Mouse (Mus musculus) spleen, adult 2 months (tissue): ENCODE measurements around the gene Prickle1. TPM values are rescaled to one million over a fixed set of nuclear protein-coding genes. Genes with fewer than 3 reads are reported as not detected.

Experiments
- DNase-seq, 2 experiments: peaks; one replicate each; pipeline versions ENCODE4 v3.0.0 to v3.0.0-alpha.2; 2012 to 2021; ENCODE audit warnings: low spot score in 2 of 2, low read depth in 1 of 2
- H3K27ac ChIP-seq: fragments of 200-500 bp; 2 replicates; pipeline ENCODE4 v1.5.1; 2012; ENCODE audit warnings: low read length, inconsistent platforms; ENCODE audit not compliant: insufficient read depth
- H3K27me3 ChIP-seq: fragments of 200-500 bp; 2 replicates; pipeline ENCODE4 v1.6.1; 2012; ENCODE audit warnings: mild to moderate bottlenecking, moderate library complexity, low read length, inconsistent platforms; ENCODE audit not compliant: control insufficient read depth, insufficient read depth
- H3K36me3 ChIP-seq: fragments of 200-500 bp; 2 replicates; pipeline ENCODE4 v1.6.1; 2012; ENCODE audit warnings: mild to moderate bottlenecking, low read length, inconsistent platforms; ENCODE audit not compliant: control insufficient read depth, insufficient read depth
- H3K4me1 ChIP-seq: fragments of 200-500 bp; 2 replicates; pipeline ENCODE4 v1.6.1; 2011; ENCODE audit warnings: inconsistent platforms; ENCODE audit not compliant: control insufficient read depth, insufficient read depth, insufficient read length
- H3K4me3 ChIP-seq: fragments of 200-500 bp; 2 replicates; pipeline ENCODE4 v1.5.1; 2011; ENCODE audit warnings: mild to moderate bottlenecking, inconsistent platforms; ENCODE audit not compliant: insufficient read depth, insufficient read length; ENCODE audit errors: extremely low read depth
- CTCF ChIP-seq: fragments of 200-500 bp; IDR thresholded peaks from 2 replicates; pipeline ENCODE4 v1.5.1; 2011; ENCODE audit warnings: mild to moderate bottlenecking, inconsistent platforms; ENCODE audit not compliant: insufficient read depth, insufficient read length, insufficient replicate concordance; ENCODE audit errors: extremely low read depth
- POLR2A ChIP-seq: fragments of 200-500 bp; IDR thresholded peaks from 2 replicates; pipeline ENCODE4 v1.6.1; 2011; ENCODE audit warnings: low read depth, low read length, inconsistent platforms
- WGBS: fragments of 180-500 bp; shearing (Covaris S2); methylation state at CpG from one replicate; pipeline ENCODE4 v1.1.7; 2018; 5-methylcytosine and 5-hydroxymethylcytosine counted together
- polyA plus RNA-seq: library from polyadenylated mRNA; depleted of rRNA; stranded (reverse); fragments of >200 nt; gene quantifications from 2 replicates; pipeline ENCODE4 v1.2.3, GENCODE M21; 2012

Prickle1 gene
- polyA plus RNA-seq, 1 experiment = 3.8 TPM

DNA sequence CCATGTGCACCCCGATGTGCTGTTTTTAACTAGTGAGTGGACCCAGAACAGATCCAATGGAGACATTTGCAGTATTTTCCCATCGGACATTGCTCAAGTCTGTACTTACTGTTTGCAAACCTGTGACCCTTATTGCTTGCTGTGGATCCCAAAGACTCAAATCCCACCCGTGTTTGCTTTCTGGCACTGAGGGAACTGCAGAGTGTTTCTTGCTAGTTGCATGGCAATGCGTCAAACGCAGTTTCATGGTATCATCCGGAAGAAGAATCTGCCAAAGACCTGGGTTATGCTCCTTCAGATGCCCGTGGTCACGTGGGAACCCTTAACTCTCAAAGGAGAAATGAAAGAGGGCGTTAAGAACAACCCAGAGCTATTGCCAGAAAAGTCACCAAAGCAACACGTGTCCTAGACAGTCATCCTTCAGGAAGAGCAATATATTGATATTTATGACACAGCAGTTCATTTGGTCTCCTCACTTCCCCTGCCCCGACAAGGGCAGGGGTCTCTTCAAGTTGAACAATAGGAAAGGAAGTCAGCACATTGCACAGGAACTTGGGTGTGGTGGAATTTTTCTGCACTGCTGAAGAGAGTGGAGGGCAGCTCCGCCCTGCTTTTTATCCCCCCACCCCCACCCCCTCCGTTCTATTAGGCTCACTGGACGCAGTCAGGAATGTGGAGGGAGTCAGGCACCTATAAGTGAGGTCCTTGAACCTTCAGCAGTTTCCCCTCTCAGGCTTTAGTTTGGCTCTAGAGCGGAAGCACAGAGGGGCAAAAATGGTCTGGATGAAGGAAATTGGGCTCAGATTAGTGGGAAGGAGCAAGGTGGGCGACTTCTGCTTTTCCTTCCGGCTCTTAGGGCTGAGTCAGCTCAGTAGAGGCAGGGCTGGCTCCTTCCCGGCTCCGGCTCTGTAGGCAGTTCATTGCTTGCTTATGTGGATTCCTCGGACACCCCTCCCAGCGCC, 32.4 kb upstream of the Prickle1 start:
- 33% methylated on average over 21 of the region's 21 CpGs for WGBS
- H3K4me3 ChIP-seq = no peak overlapping the region

GRCm38 (mm10) chr15:93619551-93619950, 23.9 kb upstream of the Prickle1 start:
- Histone ChIP-seq H3K4me3 (no peak overlapping the region), H3K27me3 (no peaks in the 10 kb centered on the region), H3K4me1 (no peaks in the 10 kb centered on the region), H3K27ac (no peak overlapping the region), H3K36me3 (no peaks in the 10 kb centered on the region)
- TF ChIP-seq POLR2A (no peak), CTCF (no peak)
- no peak for DNase-seq
- WGBS = 86% methylated on average over 4 of the region's 4 CpGs

More for the DNA sequence above, 32.4 kb upstream of the Prickle1 start:
- no peak for DNase-seq
- Histone ChIP-seq H3K36me3 (no peaks in the 10 kb centered on the region), H3K27me3 (no peaks in the 10 kb centered on the region), H3K27ac (no peak overlapping the region), H3K4me1 (no peaks in the 10 kb centered on the region)
- TF ChIP-seq POLR2A (no peak), CTCF (no peak)

- Histone ChIP-seq H3K36me3 (no peaks in the 10 kb centered on the region), H3K27ac (no peak overlapping the region), H3K4me3 (no peak overlapping the region), H3K4me1 (no peaks in the 10 kb centered on the region), H3K27me3 (no peaks in the 10 kb centered on the region)
- TF ChIP-seq CTCF (no peak), POLR2A (no peak)
- no peak for DNase-seq
- WGBS = 80% methylated on average over 6 of the region's 6 CpGs
Observed at GRCm38 (mm10) chr15:93618442-93619150, 22.9 kb upstream of the Prickle1 start.

GRCm38 (mm10) chr15:93616277-93616676, 20.6 kb upstream of the Prickle1 start:
- H3K27ac ChIP-seq = no peak overlapping the region
- 83% methylated on average over 4 of the region's 4 CpGs for WGBS
- no peak for TF ChIP-seq POLR2A
- no peak for TF ChIP-seq CTCF
- H3K4me3 ChIP-seq = no peak overlapping the region
- H3K27me3 ChIP-seq = no peaks in the 10 kb centered on the region
- DNase-seq = no peak
- no peaks in the 10 kb centered on the region for H3K36me3 ChIP-seq
- no peaks in the 10 kb centered on the region for H3K4me1 ChIP-seq

- no peaks in the 10 kb centered on the region for H3K36me3 ChIP-seq
- DNase-seq = no peak
- 84% methylated on average over 3 of the region's 3 CpGs for WGBS
- H3K27me3 ChIP-seq = no peaks in the 10 kb centered on the region
- H3K4me1 ChIP-seq = no peaks in the 10 kb centered on the region
- TF ChIP-seq CTCF = no peak
- TF ChIP-seq POLR2A = no peak
- H3K27ac ChIP-seq = no peak overlapping the region
- H3K4me3 ChIP-seq = no peak overlapping the region
Observed at GRCm38 (mm10) chr15:93615031-93615430, 19.3 kb upstream of the Prickle1 start.

GRCm38 (mm10) chr15:93613606-93614005, 17.9 kb upstream of the Prickle1 start:
- Histone ChIP-seq H3K27ac (no peak overlapping the region), H3K27me3 (no peaks in the 10 kb centered on the region), H3K4me3 (no peak overlapping the region), H3K4me1 (no peaks in the 10 kb centered on the region), H3K36me3 (no peaks in the 10 kb centered on the region)
- no peak for TF ChIP-seq CTCF
- 91% methylated on average over 3 of the region's 3 CpGs for WGBS
- no peak for DNase-seq
